Mouse (Mus musculus) heart, adult 2 months (tissue): ENCODE results near the gene Lmntd1. TPM values are rescaled to one million over a fixed set of nuclear protein-coding genes. Genes with fewer than 3 reads are reported as not detected.

Source experiments
- DNase-seq, 2 experiments: peaks; one replicate each; pipeline ENCODE4 v3.0.0; 2021
- H3K27ac ChIP-seq: fragments of 200-600 bp; 2 replicates; pipeline ENCODE4 v1.8.1; 2022
- H3K27me3 ChIP-seq: fragments of 200-500 bp; 2 replicates; pipeline ENCODE4 v1.6.1; 2012; ENCODE audit warnings: mild to moderate bottlenecking, low read length, inconsistent platforms, mixed read lengths; ENCODE audit not compliant: control insufficient read depth, insufficient read depth
- H3K36me3 ChIP-seq: fragments of 200-500 bp; 2 replicates; pipeline ENCODE4 v1.6.1; 2012; ENCODE audit warnings: low read length, inconsistent platforms; ENCODE audit not compliant: control insufficient read depth, insufficient read depth
- H3K4me1 ChIP-seq: fragments of 200-500 bp; 2 replicates; pipeline ENCODE4 v1.6.1; 2011; ENCODE audit warnings: low read length; ENCODE audit not compliant: control insufficient read depth, insufficient read depth
- H3K4me3 ChIP-seq: fragments of 200-600 bp; 2 replicates; pipeline ENCODE4 v1.8.1; 2022
- H3K79me2 ChIP-seq: fragments of 200-500 bp; replicated peaks from 2 replicates; pipeline ENCODE4 v1.6.1; 2012; ENCODE audit warnings: mild to moderate bottlenecking, inconsistent platforms, low read length, moderate library complexity, mixed read lengths; ENCODE audit not compliant: control insufficient read depth, insufficient read depth
- H3K9ac ChIP-seq: fragments of 200-500 bp; 2 replicates; pipeline ENCODE4 v1.6.1; 2012; ENCODE audit warnings: low read depth, mild to moderate bottlenecking, control low read depth, inconsistent platforms, low read length, mixed read lengths
- CTCF ChIP-seq: fragments of 200-600 bp; IDR thresholded peaks from 2 replicates; pipeline ENCODE4 v1.8.1; 2022; ENCODE audit warnings: antibody characterized with exemption, mild to moderate bottlenecking, moderate library complexity
- EP300 ChIP-seq: fragments of 200-500 bp; IDR thresholded peaks from 2 replicates; pipeline ENCODE4 v1.6.1; 2011; ENCODE audit warnings: low read depth, low read length, control low read depth; ENCODE audit not compliant: insufficient read depth
- POLR2A ChIP-seq: fragments of 200-500 bp; IDR thresholded peaks from 2 replicates; pipeline ENCODE4 v1.6.1; 2011; ENCODE audit warnings: mild to moderate bottlenecking, low read depth, low read length, control low read depth; ENCODE audit not compliant: insufficient read depth
- WGBS: fragments of 180-500 bp; shearing (Covaris S2); methylation state at CpG from one replicate; pipeline ENCODE4 v1.1.7; 2018; 5-methylcytosine and 5-hydroxymethylcytosine counted together
- intact Hi-C: fragments of 180-260 bp; cut with DNase I; formaldehyde crosslinking; loops from one replicate; pipeline ENCODE4 v1.15.1; 2025
- polyA plus RNA-seq: library from polyadenylated mRNA; depleted of rRNA; stranded (reverse); fragments of >200 nt; gene quantifications from 2 replicates; pipeline ENCODE4 v1.2.3, GENCODE M21; 2012
- total RNA-seq, 2 experiments: library from RNA; stranded (reverse); gene quantifications; 2 replicates each; pipeline ENCODE4 v1.2.3; 2021

Lmntd1 gene
- total and polyA plus RNA-seq, 3 experiments: 2.0 to 6.7 (median 2.2) TPM

DNA sequence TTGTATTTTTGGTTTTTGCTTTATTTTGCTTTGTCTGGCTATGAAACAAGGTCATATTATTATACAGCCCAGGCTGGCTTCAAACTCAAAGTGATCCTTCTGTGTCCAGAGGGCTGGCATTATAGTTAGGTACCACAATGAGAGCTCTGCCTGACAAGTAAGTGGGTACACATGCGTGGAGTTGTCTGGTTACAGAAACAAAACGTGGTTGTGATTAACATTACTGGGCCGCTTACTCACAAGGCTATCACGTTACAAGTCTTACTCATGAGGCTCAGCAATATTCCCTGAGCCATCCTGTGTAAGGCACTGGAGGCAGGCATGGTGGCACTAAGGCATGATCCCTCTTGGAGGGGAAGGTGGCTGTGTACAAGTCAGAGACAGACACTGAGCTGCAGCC, 49.4 kb downstream of the Lmntd1 start:
- Histone ChIP-seq H3K4me3 (no peak overlapping the region), H3K4me1 (peaks cover 1% of the 10 kb centered on the region; the same call in 1 of the 2 replicates), H3K27me3 (no peaks in the 10 kb centered on the region), H3K36me3 (no peaks in the 10 kb centered on the region), H3K79me2 (no peaks in the 10 kb centered on the region), H3K27ac (no peak overlapping the region), H3K9ac (no peak overlapping the region)
- intact Hi-C loops: no loop called here
- TF ChIP-seq CTCF (no peak), EP300 (no peak)
- 64% methylated on average over 4 of the region's 4 CpGs for WGBS
- no peak for DNase-seq

DNA sequence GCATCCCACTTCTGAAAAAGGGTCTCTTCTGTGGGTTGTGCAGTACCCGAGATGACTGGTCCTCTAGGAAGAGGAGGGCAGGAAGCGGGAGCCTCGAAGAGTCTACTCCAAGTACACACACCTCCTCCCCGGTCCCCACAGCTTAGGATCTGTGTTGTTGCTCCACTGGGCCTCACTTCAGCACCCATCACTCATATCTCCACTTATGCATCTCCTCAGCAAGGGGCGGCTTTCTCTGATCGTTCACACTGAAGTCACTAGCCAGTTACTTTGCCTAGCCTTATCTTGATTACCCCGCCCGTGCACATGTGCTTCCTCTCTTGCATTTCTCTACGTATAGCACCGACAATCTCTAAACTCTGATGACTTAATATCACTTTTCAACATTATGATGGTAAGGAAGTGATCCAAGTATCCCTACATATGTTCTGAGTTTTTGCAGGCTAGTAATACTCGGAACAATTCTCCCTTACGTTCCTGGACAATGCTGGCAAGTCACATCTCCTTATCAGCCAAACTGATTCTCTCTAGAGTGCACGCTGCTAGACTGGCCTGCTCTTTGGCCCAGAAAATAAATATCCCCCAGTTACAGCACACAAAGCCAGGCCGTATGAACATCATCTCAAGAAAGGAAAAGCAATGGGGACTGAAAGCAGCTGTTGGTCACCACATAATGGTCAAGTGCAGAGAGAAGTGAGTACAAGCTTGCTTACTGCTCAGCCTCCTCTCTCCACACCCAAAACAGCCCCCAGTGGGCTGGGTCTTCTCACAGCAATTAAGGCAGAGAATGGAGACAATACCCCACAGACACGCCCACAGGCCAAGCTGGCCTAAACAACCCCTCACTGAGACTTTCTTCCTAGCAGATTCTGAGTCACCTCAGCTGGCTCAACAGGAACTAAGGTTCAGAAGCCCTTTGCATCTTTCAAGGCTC, 56.8 kb downstream of the Lmntd1 start:
- Histone ChIP-seq H3K9ac (no peak overlapping the region), H3K79me2 (no peaks in the 10 kb centered on the region), H3K4me1 (peaks cover 2% of the 10 kb centered on the region), H3K4me3 (no peak overlapping the region), H3K27ac (no peak overlapping the region), H3K27me3 (no peaks in the 10 kb centered on the region), H3K36me3 (no peaks in the 10 kb centered on the region)
- 37% methylated on average over 15 of the region's 15 CpGs for WGBS
- DNase-seq: no peak
- no peak for TF ChIP-seq POLR2A
- TF ChIP-seq CTCF: no peak
- TF ChIP-seq EP300: no peak
- intact Hi-C loops: no loop called here

DNA sequence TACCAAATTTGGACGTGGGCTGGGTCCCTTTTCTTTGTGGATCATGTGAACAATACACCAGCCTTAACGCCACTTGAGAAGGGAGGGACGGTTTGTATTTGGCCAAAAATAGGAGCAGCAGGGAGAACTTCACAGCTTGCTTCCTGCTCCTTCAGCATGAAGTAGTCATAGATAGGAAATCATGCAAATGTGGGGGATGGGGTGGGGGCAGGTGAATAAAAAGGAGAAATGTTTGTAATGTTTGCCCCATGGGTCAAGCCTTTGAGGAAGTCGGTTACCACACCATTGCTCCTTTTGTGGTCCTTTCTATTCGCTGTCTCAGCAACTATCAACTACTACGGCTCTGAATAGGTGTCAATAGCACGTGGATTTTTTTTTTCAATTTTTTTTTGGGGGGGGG, 60.9 kb downstream of the Lmntd1 start:
- Histone ChIP-seq H3K79me2 (no peaks in the 10 kb centered on the region), H3K36me3 (no peaks in the 10 kb centered on the region), H3K27me3 (no peaks in the 10 kb centered on the region), H3K9ac (no peak overlapping the region), H3K4me3 (no peak overlapping the region), H3K4me1 (peaks cover 2% of the 10 kb centered on the region), H3K27ac (no peak overlapping the region)
- intact Hi-C loops: no loop called here
- no peak for DNase-seq
- TF ChIP-seq EP300 (no peak), POLR2A (no peak)
- WGBS: 45% methylated on average over 7 of the region's 7 CpGs

DNA sequence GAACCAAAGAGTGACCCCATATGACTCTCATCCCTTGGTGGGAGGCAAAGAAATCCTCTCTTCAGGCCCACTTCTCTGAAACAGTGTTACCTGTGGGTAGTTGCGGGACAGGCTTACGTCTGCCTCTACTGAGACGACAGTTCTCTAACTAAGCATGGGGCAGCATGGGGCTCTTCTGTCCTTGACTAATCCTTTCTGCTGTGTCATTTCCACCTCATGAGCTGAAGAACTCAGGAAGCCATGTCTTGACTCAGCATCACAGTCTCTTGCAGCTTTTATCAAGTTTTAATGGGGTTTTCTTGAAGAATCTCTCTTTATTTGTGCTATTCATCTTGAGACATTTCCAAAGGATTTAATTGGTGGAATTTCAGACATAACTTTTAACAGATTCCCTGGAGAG, 61.3 kb downstream of the Lmntd1 start:
- Histone ChIP-seq H3K79me2 (no peaks in the 10 kb centered on the region), H3K4me3 (no peak overlapping the region), H3K27me3 (no peaks in the 10 kb centered on the region), H3K9ac (no peak overlapping the region), H3K36me3 (no peaks in the 10 kb centered on the region), H3K4me1 (peaks cover 2% of the 10 kb centered on the region), H3K27ac (no peak overlapping the region)
- TF ChIP-seq CTCF (no peak), POLR2A (no peak), EP300 (no peak)
- 90% methylated on average over 3 of the region's 3 CpGs for WGBS
- intact Hi-C loops: no loop called here
- no peak for DNase-seq

DNA sequence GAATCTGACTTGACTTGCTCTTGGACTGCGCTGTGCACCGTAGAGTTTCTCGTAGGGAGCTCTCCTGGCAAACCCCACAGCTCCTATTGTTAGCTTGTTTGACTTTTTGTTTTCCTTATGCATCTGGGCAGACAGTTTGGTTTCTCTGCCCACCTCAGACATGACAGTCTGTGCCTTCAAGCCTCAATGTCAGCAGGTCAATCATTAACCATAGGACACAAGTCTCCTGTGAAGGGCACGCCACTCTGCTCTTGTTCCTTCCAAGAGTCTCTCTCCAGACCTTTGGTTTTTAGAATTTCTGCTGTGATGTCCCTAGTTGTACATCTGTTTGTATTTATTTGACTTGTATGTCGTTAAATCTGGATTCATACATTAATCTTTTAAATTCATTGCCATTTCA, 63.1 kb downstream of the Lmntd1 start:
- Histone ChIP-seq H3K36me3 (no peaks in the 10 kb centered on the region), H3K79me2 (no peaks in the 10 kb centered on the region), H3K4me3 (no peak overlapping the region), H3K9ac (no peak overlapping the region), H3K4me1 (no peaks in the 10 kb centered on the region; the same call in 1 of the 2 replicates), H3K27ac (no peak overlapping the region), H3K27me3 (no peaks in the 10 kb centered on the region)
- intact Hi-C loops: no loop called here
- TF ChIP-seq POLR2A (no peak), EP300 (no peak), CTCF (no peak)
- DNase-seq: no peak
- 95% methylated on average over 5 of the region's 5 CpGs for WGBS

DNA sequence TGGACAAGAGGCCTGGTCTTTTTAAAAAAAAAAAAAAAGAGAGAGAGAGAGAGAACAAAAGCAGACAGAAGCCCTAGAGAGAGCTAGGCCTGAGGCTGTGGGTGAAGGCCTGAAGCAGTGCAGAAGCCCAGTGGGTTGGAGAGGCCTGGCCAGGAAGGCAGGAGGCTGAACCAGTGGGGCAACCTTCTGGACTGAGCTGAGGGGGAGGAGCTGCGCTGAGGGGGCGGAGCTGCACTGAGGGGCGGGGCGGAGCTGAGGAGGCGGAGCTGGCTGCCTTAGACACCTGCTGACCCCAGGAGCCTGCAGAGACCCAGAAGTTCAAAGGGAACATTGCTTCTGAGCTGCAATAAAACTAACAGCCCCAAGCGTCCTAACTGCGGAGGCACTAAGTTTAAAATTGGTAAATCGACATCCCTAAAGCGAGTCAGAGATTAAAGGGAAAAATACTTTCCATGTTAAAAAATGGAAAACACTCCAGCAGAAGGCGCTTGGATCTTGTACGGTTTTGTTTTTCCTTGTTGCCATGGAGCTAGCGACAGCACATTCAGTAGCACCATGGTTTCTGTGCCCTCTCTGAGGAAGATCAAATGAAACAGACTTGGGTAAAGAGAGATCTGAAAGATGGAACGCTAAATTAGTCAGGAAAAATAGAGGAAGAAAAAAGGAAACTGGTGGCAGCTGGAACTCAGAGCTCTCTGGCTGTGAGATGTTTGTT, 68.0 kb downstream of the Lmntd1 start:
- 56% methylated on average over 13 of the region's 13 CpGs for WGBS
- no peaks in the 10 kb centered on the region for H3K36me3 ChIP-seq
- no peaks in the 10 kb centered on the region for H3K4me1 ChIP-seq
- no peaks in the 10 kb centered on the region for H3K79me2 ChIP-seq
- H3K27ac ChIP-seq: no peak overlapping the region
- H3K9ac ChIP-seq: no peak overlapping the region
- no peaks in the 10 kb centered on the region for H3K27me3 ChIP-seq
- no peak overlapping the region for H3K4me3 ChIP-seq
- no peak for DNase-seq
- TF ChIP-seq EP300 (no peak), POLR2A (no peak), CTCF (no peak)
- intact Hi-C loops: no loop called here
